Mouse (Mus musculus): ENCODE results near the gene Hyal1.

- TF ChIP-seq CTCF (IDR thresholded peaks at IDR 0.05; ENCODE audit: low read depth, low read length) (no peak), POLR2A (IDR thresholded peaks at IDR 0.05; ENCODE audit: extremely low read depth, insufficient read depth, low read length) (no peak)
These were observed 27.9 kb upstream of the Hyal1 start for GRCm38 (mm10) chr9:107548820-107549219.

All from liver, adult 2 months (tissue).